Mouse (Mus musculus): ENCODE results near the gene Ndufv1. TPM values are rescaled to one million over a fixed set of nuclear protein-coding genes. Genes with fewer than 3 reads are reported as not detected.

The Ndufv1 gene
- polyA plus RNA-seq, 1 experiment from 2014 or later, result 237 TPM

DNA sequence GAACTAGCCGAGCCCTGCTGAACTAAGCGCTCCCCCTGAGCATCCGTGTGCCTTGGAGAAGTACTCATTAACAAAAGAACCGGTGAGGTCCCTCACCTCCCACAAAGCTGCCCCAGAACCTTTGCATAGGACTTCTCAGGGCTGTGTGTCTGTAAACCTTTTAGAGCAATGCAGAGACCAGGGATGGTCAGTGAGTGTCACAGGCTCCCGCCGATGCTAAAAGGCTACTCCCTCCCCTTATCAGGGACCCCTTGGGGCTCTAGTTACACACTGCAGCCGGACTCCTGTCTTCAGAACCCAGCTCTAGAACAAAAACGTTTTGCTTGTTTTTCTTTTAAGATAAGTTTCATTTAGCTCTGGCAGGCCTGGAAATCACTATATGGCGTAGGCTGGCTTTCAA is 460 bp upstream of the Ndufv1 start:
- peaks cover 28% of the 10 kb centered on the region for H3K36me3 ChIP-seq
- H3K27ac ChIP-seq, result no peak overlapping the region; the same call in 1 of the 2 replicates
- H3K9ac ChIP-seq, result peak overlapping the region; percentile 45
- WGBS, result 13% methylated on average over 9 of the region's 9 CpGs
- no peak; the same call in 1 of the 2 replicates for ATAC-seq (replicated peaks; ENCODE audit: low FRiP score)
- H3K4me2 ChIP-seq, result peak overlapping the region; percentile 61
- no peaks in the 10 kb centered on the region for H3K9me3 ChIP-seq (replicated peaks)
- H3K4me3 ChIP-seq (replicated peaks), result peak overlapping the region; percentile 86
- no peaks in the 10 kb centered on the region for H3K27me3 ChIP-seq
- peaks cover 20% of the 10 kb centered on the region for H3K4me1 ChIP-seq

DNA sequence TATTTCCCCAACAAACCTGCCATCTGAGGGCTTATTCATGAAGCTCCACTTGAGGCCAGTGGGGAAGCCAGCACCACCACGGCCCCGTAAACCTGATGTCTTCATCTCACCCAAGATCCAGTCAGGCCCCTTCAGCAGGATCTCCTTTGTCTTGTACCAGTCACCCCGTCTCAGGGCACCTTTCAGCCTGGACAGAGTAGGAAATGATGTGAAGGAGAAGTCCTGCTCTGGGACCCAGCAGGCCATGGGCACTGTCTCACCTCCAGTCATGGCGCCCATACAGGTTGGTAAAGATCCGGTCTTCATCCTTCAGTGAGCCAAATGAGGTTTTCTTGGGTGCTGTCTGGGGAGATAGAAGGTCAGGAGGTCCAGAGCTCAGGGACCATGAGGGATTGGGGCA is 1.5 kb downstream of the Ndufv1 start:
- 90% methylated on average over 5 of the region's 5 CpGs for WGBS
- Histone ChIP-seq H3K4me2 (no peak overlapping the region; the same call in 1 of the 2 replicates), H3K9me3 (replicated peaks) (no peaks in the 10 kb centered on the region), H3K4me3 (replicated peaks) (no peak overlapping the region), H3K36me3 (peaks cover 48% of the 10 kb centered on the region), H3K9ac (no peak overlapping the region), H3K4me1 (peaks cover 20% of the 10 kb centered on the region), H3K27ac (no peak overlapping the region), H3K27me3 (no peaks in the 10 kb centered on the region)
- ATAC-seq (replicated peaks; ENCODE audit: low FRiP score), result no peak

DNA sequence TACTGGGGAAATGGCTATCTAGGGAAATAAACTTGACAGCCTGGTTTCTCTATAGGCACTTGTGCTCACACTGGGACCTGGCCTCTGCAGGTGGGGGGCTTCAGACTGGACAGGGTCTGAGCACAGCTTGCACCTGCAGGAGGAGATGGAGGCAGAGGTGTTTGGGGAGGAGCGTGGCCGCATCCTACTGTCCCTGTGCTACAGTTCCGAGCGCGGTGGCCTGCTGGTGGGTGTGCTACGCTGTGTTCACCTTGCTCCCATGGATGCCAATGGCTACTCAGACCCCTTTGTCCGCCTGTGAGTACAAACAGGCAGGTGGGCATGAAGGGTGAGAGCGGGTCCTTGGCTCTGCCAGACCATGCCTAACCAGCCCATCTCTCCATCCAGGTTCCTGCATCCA is 6.6 kb downstream of the Ndufv1 start:
- H3K36me3 ChIP-seq, result peaks cover 61% of the 10 kb centered on the region
- 96% methylated on average over 8 of the region's 8 CpGs for WGBS
- no peak overlapping the region for H3K4me2 ChIP-seq
- no peak overlapping the region for H3K9ac ChIP-seq
- no peak for ATAC-seq (replicated peaks; ENCODE audit: low FRiP score)
- peaks cover 14% of the 10 kb centered on the region for H3K4me1 ChIP-seq
- H3K27me3 ChIP-seq, result no peaks in the 10 kb centered on the region
- H3K9me3 ChIP-seq (replicated peaks), result no peaks in the 10 kb centered on the region
- H3K27ac ChIP-seq, result no peak overlapping the region
- no peak overlapping the region for H3K4me3 ChIP-seq (replicated peaks)

DNA sequence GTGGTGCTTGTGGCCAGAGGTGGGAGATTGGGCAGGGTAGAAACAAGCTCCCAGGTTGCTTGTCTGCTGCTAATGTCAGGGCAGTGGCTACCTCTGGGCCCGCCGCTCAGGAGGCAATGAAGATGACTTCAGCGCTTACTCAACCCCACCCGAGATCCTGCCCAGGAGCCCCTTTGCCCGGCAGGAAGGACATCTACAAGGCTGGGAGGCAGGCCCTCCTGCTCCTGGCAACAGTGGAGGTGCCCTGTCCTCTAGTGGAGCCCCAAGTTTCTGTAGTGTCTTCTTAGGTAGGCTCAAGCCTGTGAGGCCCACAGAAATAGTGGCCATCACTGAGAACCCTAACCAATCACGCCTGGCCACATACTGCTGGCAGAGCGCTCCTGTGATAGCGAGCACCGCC is 7.5 kb downstream of the Ndufv1 start:
- H3K27ac ChIP-seq, result no peak overlapping the region
- peaks cover 54% of the 10 kb centered on the region for H3K36me3 ChIP-seq
- H3K4me3 ChIP-seq (replicated peaks), result no peak overlapping the region
- no peaks in the 10 kb centered on the region for H3K27me3 ChIP-seq
- no peaks in the 10 kb centered on the region for H3K9me3 ChIP-seq (replicated peaks)
- ATAC-seq (replicated peaks; ENCODE audit: low FRiP score), result no peak
- 89% methylated on average over 9 of the region's 9 CpGs for WGBS
- no peak overlapping the region for H3K9ac ChIP-seq
- H3K4me1 ChIP-seq, result peaks cover 15% of the 10 kb centered on the region
- H3K4me2 ChIP-seq, result no peak overlapping the region

DNA sequence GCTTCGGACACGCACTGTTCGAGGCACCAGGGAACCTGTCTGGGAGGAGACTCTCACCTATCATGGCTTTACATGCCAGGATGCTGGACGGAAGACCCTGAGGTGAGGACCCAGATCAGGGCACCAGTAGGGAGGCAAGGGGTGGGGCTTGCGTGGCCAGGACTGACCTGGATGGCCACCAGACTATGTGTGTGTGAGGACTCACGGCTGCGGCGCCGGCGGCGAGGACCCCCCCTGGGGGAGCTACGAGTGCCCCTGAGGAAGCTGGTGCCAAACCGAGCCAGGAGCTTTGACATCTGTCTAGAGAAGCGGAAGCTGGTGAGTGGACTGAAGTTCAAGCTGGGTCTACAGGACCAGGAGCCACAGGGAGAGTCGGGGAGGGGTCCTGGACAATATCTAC is 8.3 kb downstream of the Ndufv1 start:
- 85% methylated on average over 15 of the region's 15 CpGs for WGBS
- no peak overlapping the region for H3K4me2 ChIP-seq
- no peak overlapping the region for H3K9ac ChIP-seq
- H3K36me3 ChIP-seq, result peaks cover 47% of the 10 kb centered on the region
- H3K27ac ChIP-seq, result no peak overlapping the region
- H3K4me3 ChIP-seq (replicated peaks), result no peak overlapping the region
- no peak for ATAC-seq (replicated peaks; ENCODE audit: low FRiP score)
- H3K9me3 ChIP-seq (replicated peaks), result no peaks in the 10 kb centered on the region
- H3K27me3 ChIP-seq, result no peaks in the 10 kb centered on the region
- peaks cover 21% of the 10 kb centered on the region for H3K4me1 ChIP-seq

DNA sequence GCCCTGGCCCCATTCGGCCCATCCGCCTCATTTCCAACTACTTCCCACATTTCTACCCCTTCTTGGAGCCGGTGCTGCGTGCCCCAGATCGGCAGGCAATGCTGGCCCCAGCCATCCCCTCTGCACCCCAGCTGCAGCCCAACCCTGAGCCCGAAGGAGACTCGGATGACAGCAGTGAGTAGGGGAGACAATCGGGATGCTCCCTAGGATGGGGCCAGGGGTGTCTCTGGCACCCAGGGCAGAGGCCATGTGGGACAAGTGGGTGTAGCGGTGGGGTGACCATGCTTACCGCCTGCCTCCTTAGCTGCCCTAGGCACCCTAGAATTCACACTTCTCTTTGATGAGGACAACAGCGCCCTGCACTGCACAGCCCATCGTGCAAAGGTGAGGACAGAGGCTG is 9.0 kb downstream of the Ndufv1 start:
- Histone ChIP-seq H3K4me3 (replicated peaks) (no peak overlapping the region), H3K36me3 (peaks cover 40% of the 10 kb centered on the region), H3K4me2 (no peak overlapping the region), H3K9ac (no peak overlapping the region), H3K27me3 (no peaks in the 10 kb centered on the region), H3K9me3 (replicated peaks) (no peaks in the 10 kb centered on the region), H3K27ac (no peak overlapping the region), H3K4me1 (peaks cover 27% of the 10 kb centered on the region)
- 77% methylated on average over 12 of the region's 12 CpGs for WGBS
- ATAC-seq (replicated peaks; ENCODE audit: low FRiP score), result no peak

DNA sequence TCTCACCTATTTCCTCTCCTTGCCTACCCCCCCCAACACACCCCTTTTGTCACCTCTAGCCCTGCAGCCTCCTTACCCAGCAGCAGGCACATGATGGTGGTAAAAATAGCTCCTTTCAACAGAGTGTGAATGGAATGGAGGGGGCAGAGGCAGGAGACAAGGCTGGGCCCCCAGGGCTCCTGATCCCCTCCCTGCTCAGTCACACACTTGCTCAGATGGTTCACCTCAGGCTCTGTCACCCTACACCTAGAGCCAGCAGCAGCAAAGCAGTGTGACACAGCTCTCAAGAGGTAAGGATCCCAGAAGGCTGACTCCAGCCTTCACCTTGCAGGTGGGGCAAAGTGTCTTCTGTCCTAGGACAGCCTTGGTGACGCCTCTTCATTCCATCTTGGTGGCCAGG is 9.5 kb downstream of the Ndufv1 start, which contains the start of gene Doc2g:
Gene Doc2g (plus strand): TSS at position 202 of the 400 bp plus-strand sequence.
- WGBS, result 81% methylated on average over 1 of the region's 1 CpGs

DNA sequence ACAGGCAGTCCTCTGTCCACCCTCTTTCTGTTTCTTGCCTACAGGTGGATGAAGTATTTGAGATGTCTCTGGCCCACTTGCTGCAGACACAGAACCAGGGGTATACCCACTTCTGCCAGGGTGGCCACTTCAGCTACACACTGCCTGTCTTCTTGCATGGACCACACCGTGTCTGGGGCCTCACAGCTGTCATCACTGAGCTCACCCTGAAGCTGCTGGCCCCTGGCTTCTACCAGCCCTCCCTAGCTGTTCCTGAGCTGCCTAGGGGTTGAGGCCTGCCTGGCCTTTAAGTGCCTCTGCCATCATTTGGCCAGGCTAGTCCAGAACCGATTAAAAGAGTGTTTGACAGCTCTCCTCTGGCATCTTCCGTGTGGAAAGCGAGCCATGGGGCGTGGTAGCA is 10.9 kb downstream of the Ndufv1 start:
- H3K4me3 ChIP-seq (replicated peaks), result no peak overlapping the region
- peaks cover 44% of the 10 kb centered on the region for H3K4me1 ChIP-seq
- H3K27me3 ChIP-seq, result no peaks in the 10 kb centered on the region
- WGBS, result 74% methylated on average over 5 of the region's 5 CpGs
- H3K9ac ChIP-seq, result 0 out of 2 replicates have a peak overlapping the region, but pooled peaks have one; percentile 80
- H3K27ac ChIP-seq, result no peak overlapping the region
- H3K36me3 ChIP-seq, result peaks cover 21% of the 10 kb centered on the region
- ATAC-seq (replicated peaks; ENCODE audit: low FRiP score), result no peak
- peak overlapping the region; percentile 89 for H3K4me2 ChIP-seq
- no peaks in the 10 kb centered on the region for H3K9me3 ChIP-seq (replicated peaks)

More for the DNA sequence above, 9.5 kb downstream of the Ndufv1 start, which contains the start of gene Doc2g:
- Histone ChIP-seq H3K9ac (no peak within 1 kb of the TSS), H3K4me3 (replicated peaks) (no peak within 1 kb of the TSS), H3K27ac (no peak within 1 kb of the TSS), H3K27me3 (no peaks in the 10 kb centered on the region), H3K9me3 (replicated peaks) (no peaks in the 10 kb centered on the region), H3K4me1 (peaks cover 31% of the 10 kb centered on the region), H3K36me3 (peaks cover 35% of the 10 kb centered on the region), H3K4me2 (no peak within 1 kb of the TSS)
- ATAC-seq (replicated peaks; ENCODE audit: low FRiP score), result no peak

DNA sequence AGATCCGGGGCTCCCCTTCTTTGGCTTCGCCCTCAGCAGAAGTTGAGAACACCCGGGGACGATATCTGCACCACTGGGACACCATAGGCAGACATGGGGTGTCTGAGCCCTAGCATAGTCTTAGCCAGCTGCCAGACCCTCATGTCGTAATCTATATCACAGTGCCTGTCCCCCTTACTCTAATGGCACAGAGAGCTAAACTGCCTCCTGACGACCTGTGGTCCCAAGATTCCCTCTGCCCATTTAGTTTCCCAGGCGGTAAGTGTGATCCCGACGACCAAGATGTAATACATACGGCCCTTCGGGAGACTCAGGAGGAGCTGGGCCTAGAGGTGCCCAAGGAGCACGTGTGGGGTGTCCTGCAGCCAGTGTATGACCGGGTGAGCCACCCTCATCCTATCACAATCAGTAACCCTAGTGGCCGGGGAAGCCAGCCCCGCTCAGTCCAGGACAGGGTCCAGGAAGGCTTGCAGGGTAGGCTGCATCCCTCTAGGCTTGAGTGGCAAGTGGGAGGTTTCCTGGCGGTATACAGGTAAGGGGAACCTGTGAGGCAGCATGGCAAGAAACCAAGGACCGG is 11.6 kb downstream of the Ndufv1 start:
- H3K4me2 ChIP-seq, result peak overlapping the region; percentile 89
- peak; percentile 13; the same call in 1 of the 2 replicates for ATAC-seq (replicated peaks; ENCODE audit: low FRiP score)
- 11% methylated on average over 17 of the region's 17 CpGs for WGBS
- peak overlapping the region; percentile 74 for H3K4me3 ChIP-seq (replicated peaks)
- peak overlapping the region; percentile 98 for H3K27ac ChIP-seq
- peaks cover 51% of the 10 kb centered on the region for H3K4me1 ChIP-seq
- H3K9me3 ChIP-seq (replicated peaks), result no peaks in the 10 kb centered on the region
- peak overlapping the region; percentile 80 for H3K9ac ChIP-seq
- no peaks in the 10 kb centered on the region for H3K27me3 ChIP-seq
- peaks cover 14% of the 10 kb centered on the region for H3K36me3 ChIP-seq

DNA sequence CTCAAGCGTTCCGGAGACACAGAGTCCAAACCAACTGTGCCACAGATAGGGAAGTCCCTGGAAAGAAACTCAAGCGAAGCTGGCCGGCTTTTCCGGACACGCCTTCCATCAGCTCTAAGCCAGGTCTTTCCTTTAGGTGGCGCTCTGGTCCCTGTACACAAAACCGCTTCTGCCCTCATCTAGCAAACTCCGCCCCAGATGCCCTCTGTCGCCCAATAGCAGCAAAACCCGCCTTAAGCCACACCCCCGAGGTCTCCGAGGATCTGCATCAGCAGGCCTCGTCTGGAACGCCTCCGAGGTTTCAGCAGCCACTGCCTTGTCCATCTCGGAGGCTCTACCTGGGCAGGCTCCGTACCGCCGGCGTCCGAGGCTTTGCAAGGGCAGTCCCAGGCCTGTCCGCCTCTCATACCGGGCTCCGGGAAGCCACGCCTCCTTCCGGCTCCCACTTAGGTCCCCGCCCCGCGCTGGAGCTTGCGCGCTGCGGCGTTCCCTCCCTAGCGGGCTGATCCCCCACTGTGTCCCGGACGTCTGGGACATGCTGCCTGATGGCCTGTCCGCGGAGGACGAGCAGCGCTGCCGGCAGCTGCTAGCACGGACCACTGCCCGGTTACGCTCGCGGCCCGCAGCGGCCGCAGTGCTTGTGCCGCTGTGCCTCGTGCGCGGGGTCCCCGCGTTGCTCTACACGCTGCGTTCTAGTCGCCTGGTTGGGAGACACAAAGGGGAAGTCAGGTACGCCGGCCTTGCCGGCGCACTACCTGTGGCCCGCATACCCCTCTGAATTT is 12.3 kb downstream of the Ndufv1 start, which contains the start of the genes Nudt8 and Gm49405:
Gene Nudt8 (plus strand): TSS at position 462 of the 782 bp plus-strand sequence.
Gene Gm49405 (plus strand): TSS at position 508 of the 782 bp plus-strand sequence.
- ATAC-seq (replicated peaks; ENCODE audit: low FRiP score), result peak; percentile 92
- Histone ChIP-seq H3K4me1 (peaks cover 58% of the 10 kb centered on the region), H3K4me3 (replicated peaks) (peak within 1 kb of the TSS; percentile 74), H3K36me3 (peaks cover 8% of the 10 kb centered on the region), H3K27me3 (no peaks in the 10 kb centered on the region), H3K27ac (peak within 1 kb of the TSS; percentile 98), H3K9me3 (replicated peaks) (no peaks in the 10 kb centered on the region), H3K9ac (peak within 1 kb of the TSS; percentile 80), H3K4me2 (peak within 1 kb of the TSS; percentile 89)
- WGBS, result under 1% methylated on average over 64 of the region's 64 CpGs

DNA sequence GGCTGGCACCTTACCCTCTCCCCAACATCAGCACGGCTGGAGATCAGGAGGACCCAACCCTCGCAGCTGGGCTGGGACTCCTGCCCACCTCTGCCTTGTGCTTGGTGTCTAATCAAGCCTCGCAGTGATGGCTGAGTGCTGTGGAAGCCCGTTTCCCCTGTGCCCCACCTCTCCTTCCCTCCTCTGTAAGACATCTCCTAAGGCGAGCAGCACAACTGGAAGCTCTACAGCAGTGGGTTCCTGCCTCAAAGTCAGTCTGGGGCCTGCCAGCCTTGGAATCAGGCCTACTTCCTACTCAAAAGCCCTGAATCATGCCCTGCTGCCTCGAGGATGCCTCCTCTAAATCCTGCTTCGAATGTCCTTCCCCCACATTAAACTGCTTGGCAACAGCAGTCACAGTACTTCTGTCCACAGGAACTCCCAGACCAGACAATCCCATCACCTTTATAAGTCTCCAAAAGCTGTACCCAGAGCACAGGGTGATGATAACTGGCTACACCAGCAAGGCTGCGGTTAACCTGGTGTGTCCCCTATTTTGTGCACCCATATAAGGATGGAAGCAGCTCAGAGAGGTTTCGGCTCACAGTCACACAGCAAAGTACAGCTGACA is 13.4 kb downstream of the Ndufv1 start:
- no peak for ATAC-seq (replicated peaks; ENCODE audit: low FRiP score)
- Histone ChIP-seq H3K4me2 (peak overlapping the region; percentile 89), H3K9me3 (replicated peaks) (no peaks in the 10 kb centered on the region), H3K36me3 (no peaks in the 10 kb centered on the region), H3K27ac (peak overlapping the region; percentile 98; the same call in 1 of the 2 replicates), H3K9ac (peak overlapping the region; percentile 46; the same call in 1 of the 2 replicates), H3K4me1 (peaks cover 64% of the 10 kb centered on the region), H3K27me3 (no peaks in the 10 kb centered on the region), H3K4me3 (replicated peaks) (peak overlapping the region; percentile 74)
- WGBS, result 77% methylated on average over 9 of the region's 9 CpGs

DNA sequence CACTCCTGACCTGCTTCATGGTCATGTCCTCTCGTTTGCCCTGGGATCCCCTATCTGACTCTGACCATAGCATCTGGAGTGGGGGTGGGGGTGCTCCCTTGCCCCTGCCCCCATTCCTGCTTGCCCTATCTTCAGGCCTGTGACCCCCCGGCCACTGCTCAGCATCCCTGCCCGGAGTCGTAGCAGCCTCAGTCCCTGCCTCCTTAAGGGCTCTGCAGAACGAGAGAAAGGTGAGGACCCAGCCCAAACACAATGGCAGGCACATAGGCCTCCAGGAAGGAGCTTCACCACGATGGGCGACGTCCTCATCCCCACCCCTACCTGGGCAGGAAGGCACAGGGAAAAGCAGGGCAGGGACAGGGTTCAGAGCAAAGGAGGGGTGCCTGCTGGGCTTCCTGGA is 14.3 kb downstream of the Ndufv1 start:
- no peaks in the 10 kb centered on the region for H3K9me3 ChIP-seq (replicated peaks)
- no peak overlapping the region for H3K4me3 ChIP-seq (replicated peaks)
- no peak overlapping the region for H3K4me2 ChIP-seq
- no peak overlapping the region for H3K27ac ChIP-seq
- peaks cover 64% of the 10 kb centered on the region for H3K4me1 ChIP-seq
- no peaks in the 10 kb centered on the region for H3K36me3 ChIP-seq
- WGBS, result 64% methylated on average over 8 of the region's 8 CpGs
- H3K27me3 ChIP-seq, result no peaks in the 10 kb centered on the region
- no peak for ATAC-seq (replicated peaks; ENCODE audit: low FRiP score)
- H3K9ac ChIP-seq, result no peak overlapping the region

Measured in kidney, embryonic 15.5 days (tissue).